Mouse (Mus musculus) cortical plate, adult 2 months (tissue): Measurements from ENCODE around the gene Eef1a1. TPM values are rescaled to one million over a fixed set of nuclear protein-coding genes. Genes with fewer than 3 reads are reported as not detected.

Experiments
- H3K27ac ChIP-seq: fragments of 200-500 bp; 2 replicates; pipeline ENCODE4 v1.5.1; 2012; ENCODE audit warnings: low read length, control low read depth, inconsistent platforms; ENCODE audit not compliant: insufficient read depth
- H3K4me1 ChIP-seq: fragments of 200-500 bp; 2 replicates; pipeline ENCODE4 v1.6.1; 2011; ENCODE audit warnings: low read length; ENCODE audit not compliant: control insufficient read depth, insufficient read depth
- H3K4me3 ChIP-seq: fragments of 200-500 bp; 2 replicates; pipeline ENCODE4 v1.5.1; 2011; ENCODE audit warnings: mild to moderate bottlenecking, low read length, control low read depth; ENCODE audit not compliant: insufficient read depth
- CTCF ChIP-seq: fragments of 200-500 bp; IDR thresholded peaks from 2 replicates; pipeline ENCODE4 v1.5.1; 2011; ENCODE audit warnings: mild to moderate bottlenecking, control low read depth, low read length; ENCODE audit not compliant: insufficient read depth; ENCODE audit errors: extremely low read depth
- POLR2A ChIP-seq: fragments of 200-500 bp; IDR thresholded peaks from 2 replicates; pipeline ENCODE4 v1.6.1; 2011; ENCODE audit warnings: mild to moderate bottlenecking, low read length, control low read depth; ENCODE audit not compliant: insufficient read depth; ENCODE audit errors: extremely low read depth
- polyA plus RNA-seq: library from polyadenylated mRNA; depleted of rRNA; stranded (reverse); fragments of >200 nt; gene quantifications from 2 replicates; pipeline ENCODE4 v1.2.3, GENCODE M21; 2012; rRNA removed

The Eef1a1 gene
- polyA plus RNA-seq: 3,308 and 3,313 TPM in 2 replicates

- Histone ChIP-seq H3K27ac (peak within 1 kb of the TSS; percentile 53; the same call in 1 of the 2 replicates), H3K4me1 (peaks cover 2% of the 10 kb centered on the region; the same call in 1 of the 2 replicates), H3K4me3 (peak within 1 kb of the TSS; percentile 57)
- 0 out of 2 replicates have a peak, but pooled peaks have one; percentile 24 for TF ChIP-seq POLR2A
- TF ChIP-seq CTCF: no peak
Observed at GRCm38 (mm10) chr9:78488890-78489420, at the start of gene Eef1a1. Eef1a1 (minus strand) TSS chr9:78489151.

- Histone ChIP-seq H3K4me1 (no peaks in the 10 kb centered on the region), H3K27ac (no peak overlapping the region), H3K4me3 (no peak overlapping the region)
- TF ChIP-seq CTCF: no peak
- no peak for TF ChIP-seq POLR2A
Observed at GRCm38 (mm10) chr9:78538421-78538820, 49.5 kb upstream of the Eef1a1 start.

DNA sequence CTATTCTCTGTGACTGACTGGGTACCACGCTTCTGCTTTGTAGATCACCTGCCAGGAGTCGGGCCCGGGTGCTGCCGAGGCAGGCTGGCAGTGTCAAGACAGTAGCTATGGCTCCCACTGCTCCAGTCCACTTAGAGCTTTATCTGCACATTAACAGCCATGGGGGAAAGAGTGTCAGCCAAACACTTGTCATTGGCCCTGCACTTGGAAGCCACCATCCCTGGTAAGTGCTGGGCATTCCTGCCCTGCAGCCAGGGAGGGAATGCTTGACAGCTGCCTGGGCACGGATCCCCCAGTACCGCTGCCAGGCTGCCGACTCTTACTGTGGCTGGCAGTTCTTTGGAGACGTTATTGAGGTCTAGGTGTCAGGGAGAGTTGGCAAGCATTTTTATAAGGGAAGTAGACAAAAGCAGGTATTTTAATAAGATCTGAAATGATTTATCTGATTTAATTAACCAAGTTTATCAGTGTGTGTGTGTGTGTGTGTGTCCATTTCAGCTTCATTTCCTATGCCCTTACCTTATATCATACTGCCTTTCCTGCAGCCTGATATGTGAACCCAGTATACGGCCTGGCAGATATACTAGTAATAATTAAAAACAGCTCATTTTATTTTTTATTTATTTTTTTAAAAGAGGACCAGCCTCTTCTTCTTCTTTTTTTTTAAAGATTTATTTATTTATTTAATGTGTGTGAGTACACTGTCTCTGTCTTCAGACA, 48.4 kb upstream of the Eef1a1 start:
- TF ChIP-seq CTCF (no peak), POLR2A (no peak)
- Histone ChIP-seq H3K4me1 (no peaks in the 10 kb centered on the region), H3K4me3 (no peak overlapping the region), H3K27ac (no peak overlapping the region)

- Histone ChIP-seq H3K4me1 (no peaks in the 10 kb centered on the region), H3K27ac (no peak overlapping the region), H3K4me3 (no peak overlapping the region)
- no peak for TF ChIP-seq POLR2A
- TF ChIP-seq CTCF: no peak
Observed at GRCm38 (mm10) chr9:78534606-78535005, 45.7 kb upstream of the Eef1a1 start.

DNA sequence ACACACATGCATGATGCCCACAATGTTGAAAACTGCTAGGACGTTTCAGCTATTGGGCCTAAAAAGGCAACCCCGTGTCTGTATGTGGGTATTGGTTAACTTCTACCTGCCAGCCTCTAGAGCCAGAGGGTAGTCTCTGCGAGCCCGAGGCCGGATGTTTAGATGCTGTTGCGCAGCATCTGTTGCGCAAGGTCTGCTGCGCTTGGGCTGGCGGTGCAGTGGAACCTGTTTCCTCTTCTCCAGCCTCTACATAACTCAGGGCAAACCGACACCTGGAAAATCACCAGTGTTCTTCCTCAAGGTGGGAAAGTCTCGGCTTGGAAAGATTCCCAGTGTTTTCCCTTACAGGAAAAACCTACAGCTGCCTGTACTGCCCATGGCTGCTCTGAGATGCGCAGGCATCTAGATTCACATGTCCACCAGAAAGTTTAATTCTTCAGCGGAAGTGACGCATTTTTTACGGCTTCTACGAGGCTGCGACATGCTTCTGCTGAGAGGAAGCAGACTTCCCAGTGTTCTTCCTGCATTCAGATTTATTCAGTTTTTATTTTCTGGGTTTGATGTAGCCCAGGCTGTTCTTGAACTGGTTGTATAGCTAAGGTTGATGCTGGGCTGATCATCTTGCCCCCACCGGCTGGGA, 44.5 kb upstream of the Eef1a1 start:
- no peak overlapping the region for H3K27ac ChIP-seq
- H3K4me3 ChIP-seq: no peak overlapping the region
- no peaks in the 10 kb centered on the region for H3K4me1 ChIP-seq
- TF ChIP-seq CTCF: no peak
- no peak for TF ChIP-seq POLR2A

- Histone ChIP-seq H3K4me1 (no peaks in the 10 kb centered on the region), H3K4me3 (no peak overlapping the region), H3K27ac (no peak overlapping the region)
- TF ChIP-seq CTCF (no peak), POLR2A (no peak)
Observed at GRCm38 (mm10) chr9:78532341-78532819, 43.4 kb upstream of the Eef1a1 start.

GRCm38 (mm10) chr9:78531816-78532215, 42.9 kb upstream of the Eef1a1 start:
- TF ChIP-seq POLR2A (no peak), CTCF (no peak)
- H3K27ac ChIP-seq: no peak overlapping the region
- no peak overlapping the region for H3K4me3 ChIP-seq
- no peaks in the 10 kb centered on the region for H3K4me1 ChIP-seq

DNA sequence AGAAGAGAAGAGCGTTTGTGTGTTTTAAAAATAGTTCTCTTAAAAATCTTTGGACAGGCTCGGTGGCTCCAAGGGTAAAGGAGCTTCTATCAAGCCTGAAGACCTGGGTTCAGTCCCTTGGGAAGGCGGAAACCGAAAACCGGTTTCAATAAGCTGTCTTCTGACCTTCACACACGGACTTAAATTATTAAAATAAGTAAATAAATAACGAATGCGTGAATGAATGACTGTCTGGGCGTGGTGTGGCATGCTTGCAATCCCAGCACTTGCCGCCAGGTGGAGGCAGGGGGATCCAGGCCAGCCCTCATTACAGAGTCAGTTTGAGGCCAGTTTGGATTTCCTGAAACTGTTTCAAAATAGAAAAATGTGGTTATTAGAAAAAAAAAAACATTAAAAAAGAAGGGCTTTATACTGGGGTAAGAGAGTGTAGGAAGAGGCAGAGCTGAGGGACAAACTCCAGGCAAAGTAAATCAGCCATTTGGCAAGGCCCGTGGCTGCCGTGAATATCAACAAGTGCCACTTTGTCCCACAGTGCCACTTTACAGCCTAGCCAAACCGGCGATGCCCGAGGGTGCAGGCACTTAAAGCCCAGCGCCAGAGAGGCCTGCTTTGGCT, 38.9 kb upstream of the Eef1a1 start:
- Histone ChIP-seq H3K4me3 (peak overlapping the region; percentile 8; the same call in 1 of the 2 replicates), H3K27ac (no peak overlapping the region), H3K4me1 (no peaks in the 10 kb centered on the region)
- TF ChIP-seq POLR2A (no peak), CTCF (peak; percentile 85)

- TF ChIP-seq CTCF (peak; percentile 35), POLR2A (no peak)
- Histone ChIP-seq H3K4me3 (peak overlapping the region; percentile 8; the same call in 1 of the 2 replicates), H3K4me1 (no peaks in the 10 kb centered on the region), H3K27ac (no peak overlapping the region)
Observed at GRCm38 (mm10) chr9:78527301-78527761, 38.4 kb upstream of the Eef1a1 start.

DNA sequence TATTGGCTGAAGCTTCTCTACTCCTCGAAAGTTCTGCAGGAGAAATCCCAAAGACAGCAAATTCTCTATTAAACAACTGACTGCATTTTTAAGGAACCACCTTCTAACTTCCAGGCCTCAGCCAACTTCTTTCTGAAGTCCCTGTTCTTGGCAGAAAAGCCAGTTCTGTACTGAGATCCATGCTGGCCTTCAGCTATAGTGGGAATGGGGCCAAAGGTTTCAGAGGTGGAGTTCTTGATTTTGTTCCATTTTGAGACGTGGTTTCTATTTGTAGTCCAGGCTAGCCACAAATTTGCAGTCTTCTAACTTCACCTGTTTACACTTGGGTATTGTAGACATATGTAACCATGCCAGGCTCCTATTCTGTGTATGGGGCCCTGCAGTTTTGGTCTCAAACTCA, 37.3 kb upstream of the Eef1a1 start:
- Histone ChIP-seq H3K27ac (no peak overlapping the region), H3K4me3 (no peak overlapping the region), H3K4me1 (no peaks in the 10 kb centered on the region)
- TF ChIP-seq POLR2A (no peak), CTCF (no peak)
